Mouse (Mus musculus): Measurements from ENCODE around the gene Creb3l2.

Gene Creb3l2

GRCm38 (mm10) chr6:37317904-37318303 lies 124.0 kb downstream of the Creb3l2 start:
- DNase-seq = no peak

- no peak for DNase-seq
Observed at GRCm38 (mm10) chr6:37315440-37315839, 126.5 kb downstream of the Creb3l2 start.

DNA sequence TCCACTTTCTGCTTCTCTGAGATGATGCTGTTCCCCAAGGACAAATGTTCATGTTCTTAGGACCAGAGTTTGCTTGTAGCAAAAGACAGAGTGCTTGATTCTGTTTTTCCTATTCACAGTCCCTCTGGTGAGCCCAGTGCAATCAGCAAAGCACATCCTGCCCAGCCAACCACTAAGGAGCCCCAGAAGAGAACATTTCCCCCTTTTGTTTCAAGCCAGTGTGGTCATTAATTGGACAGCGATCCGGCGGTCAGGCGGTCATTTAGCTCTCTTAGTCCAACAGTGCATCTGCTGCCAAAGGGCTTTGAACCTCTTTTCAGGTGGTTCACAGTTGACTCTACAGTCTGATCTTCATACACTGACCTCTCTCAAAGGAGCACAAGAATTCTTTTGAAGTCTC lies 131.3 kb downstream of the Creb3l2 start:
- DNase-seq = no peak

GRCm38 (mm10) chr6:37306616-37307015 lies 135.3 kb downstream of the Creb3l2 start:
- no peak for DNase-seq

GRCm38 (mm10) chr6:37300492-37300891 lies 141.5 kb downstream of the Creb3l2 start:
- DNase-seq = no peak

GRCm38 (mm10) chr6:37299562-37300390 lies 142.2 kb downstream of the Creb3l2 start, which contains the start of gene Dgki:
Dgki (minus strand) TSS chr6:37300184.
- peak; percentile 21 for DNase-seq

DNA sequence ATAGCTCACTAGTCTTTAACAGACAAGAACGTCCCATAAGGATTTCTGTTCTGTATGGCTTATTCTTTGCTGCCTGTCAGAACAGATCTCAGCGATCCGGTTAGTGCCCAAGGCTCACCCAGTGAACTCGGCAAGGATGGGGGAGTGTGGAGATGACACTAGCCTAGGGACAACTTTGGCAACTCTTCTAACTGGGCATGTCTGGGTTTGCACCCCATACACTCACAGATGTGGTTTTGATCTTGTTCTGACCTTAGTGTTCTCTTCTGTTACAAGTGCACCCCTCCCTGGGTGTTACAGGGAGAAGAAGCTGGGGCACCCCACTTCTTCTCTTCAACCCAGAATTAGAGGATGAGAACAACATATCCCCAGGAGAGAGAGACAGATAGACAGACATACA lies 143.0 kb downstream of the Creb3l2 start:
- DNase-seq = no peak

DNA sequence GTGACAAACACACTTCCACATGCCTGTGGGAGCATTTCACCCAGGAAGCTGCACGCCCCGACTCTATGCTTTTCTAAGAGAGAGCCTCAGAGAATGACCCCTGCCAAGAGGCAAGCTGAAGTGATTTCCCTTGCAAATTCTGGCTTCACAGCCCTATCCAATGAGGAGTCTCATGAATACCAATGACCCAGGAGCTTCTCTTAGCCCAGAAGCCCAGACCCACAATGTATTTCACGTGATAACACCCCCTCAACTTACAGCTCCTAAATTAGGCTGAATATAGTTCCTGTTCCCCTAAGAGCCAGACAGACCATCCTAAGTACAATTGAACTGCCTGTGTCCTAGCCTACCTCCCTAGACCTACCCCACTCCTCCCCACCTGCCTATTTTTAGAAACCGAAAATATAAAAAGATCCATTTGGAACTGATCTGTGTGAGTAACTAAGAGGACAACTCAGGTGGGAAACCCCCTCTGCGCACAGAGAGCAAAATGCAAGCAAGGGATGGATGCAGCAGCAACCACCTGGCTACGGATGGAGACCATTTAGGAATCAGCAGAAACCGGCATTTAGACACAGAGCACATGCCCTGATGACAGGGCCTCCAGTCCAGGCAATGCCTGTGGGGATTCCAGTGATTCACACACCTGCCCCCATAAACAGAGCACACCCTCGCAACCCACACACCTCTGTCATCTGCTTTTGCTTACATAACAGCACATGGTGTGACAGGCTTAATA lies 144.0 kb downstream of the Creb3l2 start:
- DNase-seq = no peak

GRCm38 (mm10) chr6:37292068-37292467 lies 149.9 kb downstream of the Creb3l2 start:
- DNase-seq = no peak

DNA sequence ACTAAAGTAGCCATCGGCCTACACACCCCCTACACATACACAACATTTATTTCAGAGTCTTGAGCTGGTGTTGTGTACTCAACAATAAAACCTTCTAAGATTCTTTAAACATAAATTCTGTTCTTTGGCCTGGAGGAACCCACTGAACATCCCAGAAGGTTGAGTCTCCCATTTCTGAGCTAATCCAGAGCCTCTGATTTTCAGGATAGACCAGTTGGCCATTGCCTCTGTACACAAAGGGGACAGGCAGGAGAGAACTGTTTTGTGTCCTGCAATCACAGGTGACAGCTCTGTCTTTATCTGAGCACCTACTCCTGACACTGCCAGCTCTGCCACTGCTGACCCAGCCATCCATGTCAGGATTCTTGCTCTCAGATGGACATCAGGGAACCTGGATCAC lies 150.8 kb downstream of the Creb3l2 start:
- DNase-seq = no peak

DNA sequence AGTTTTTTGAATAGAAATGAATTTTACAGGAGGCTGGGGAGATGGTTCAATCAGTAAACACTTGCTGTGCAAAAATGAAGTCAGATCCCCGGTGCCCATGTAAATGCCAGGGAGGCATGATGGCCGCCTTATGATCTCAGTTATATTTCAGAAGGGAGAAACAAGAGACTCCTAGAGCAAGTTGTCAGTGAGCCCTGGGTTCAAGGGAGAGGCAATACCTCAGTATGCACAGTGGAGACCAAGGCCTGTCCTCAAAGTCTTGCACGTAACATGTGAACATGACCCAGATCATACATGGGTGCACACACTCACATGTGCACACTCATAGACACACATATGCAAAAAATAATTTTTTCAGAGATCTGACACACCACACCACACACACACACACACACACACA lies 151.3 kb downstream of the Creb3l2 start:
- no peak for DNase-seq

DNA sequence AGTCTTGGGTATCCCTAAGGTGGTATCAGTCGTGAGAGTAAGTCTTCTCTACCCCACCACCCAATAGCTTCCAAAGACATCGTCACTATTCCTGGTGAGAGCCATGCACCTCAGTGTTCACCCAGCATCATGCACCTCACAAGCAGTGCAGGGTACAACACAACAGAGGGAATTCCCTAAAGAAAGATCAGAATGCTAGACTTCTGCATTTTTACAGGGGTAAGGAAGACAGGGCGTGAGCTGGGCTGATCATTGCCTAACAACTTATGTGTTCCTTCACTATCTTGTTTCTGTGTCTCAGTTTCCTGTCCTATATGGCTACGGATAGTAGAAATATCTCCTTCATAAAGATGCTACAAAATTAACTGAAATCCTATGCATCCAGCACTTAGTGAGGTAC lies 155.8 kb downstream of the Creb3l2 start:
- no peak for DNase-seq

- DNase-seq = no peak
Observed at GRCm38 (mm10) chr6:37284879-37285278, 157.1 kb downstream of the Creb3l2 start.

- no peak for DNase-seq
Observed at GRCm38 (mm10) chr6:37283336-37283735, 158.6 kb downstream of the Creb3l2 start.

DNA sequence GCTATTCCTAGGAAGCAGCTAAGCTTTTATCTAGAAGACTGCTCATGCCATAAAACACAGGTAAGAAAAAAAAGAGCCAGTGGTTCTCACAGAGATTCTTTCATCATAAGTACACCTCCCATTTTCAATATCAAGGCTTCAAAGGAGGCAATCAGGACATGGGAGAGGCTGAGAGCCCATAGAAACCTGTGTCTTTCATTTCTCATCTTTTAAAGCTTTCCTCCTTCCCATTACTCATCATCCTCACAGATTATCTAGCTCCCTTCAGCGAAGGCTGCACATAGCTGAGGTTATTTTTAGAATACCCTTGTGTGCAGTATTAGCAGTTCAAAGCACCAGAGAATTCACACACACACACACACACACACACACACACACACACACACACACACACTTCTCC lies 159.3 kb downstream of the Creb3l2 start:
- DNase-seq = no peak
